Mouse (Mus musculus): ENCODE measurements around the gene Flywch1. TPM values are rescaled to one million over a fixed set of nuclear protein-coding genes. Genes with fewer than 3 reads are reported as not detected.

Flywch1 gene
- total RNA-seq (2021) = 10 to 100 TPM; 33.5 to 34.0 TPM
- long read RNA-seq, experiment 1, partial matches to known transcripts = 4 of 14 reads
- long read RNA-seq, experiment 1, other reads (novel, unspliced or antisense) = 10 of 14 reads
- long read RNA-seq, experiment 2, partial matches to known transcripts = 13 of 39 reads
- long read RNA-seq, experiment 2, other reads (novel, unspliced or antisense) = 25 of 39 reads

DNA sequence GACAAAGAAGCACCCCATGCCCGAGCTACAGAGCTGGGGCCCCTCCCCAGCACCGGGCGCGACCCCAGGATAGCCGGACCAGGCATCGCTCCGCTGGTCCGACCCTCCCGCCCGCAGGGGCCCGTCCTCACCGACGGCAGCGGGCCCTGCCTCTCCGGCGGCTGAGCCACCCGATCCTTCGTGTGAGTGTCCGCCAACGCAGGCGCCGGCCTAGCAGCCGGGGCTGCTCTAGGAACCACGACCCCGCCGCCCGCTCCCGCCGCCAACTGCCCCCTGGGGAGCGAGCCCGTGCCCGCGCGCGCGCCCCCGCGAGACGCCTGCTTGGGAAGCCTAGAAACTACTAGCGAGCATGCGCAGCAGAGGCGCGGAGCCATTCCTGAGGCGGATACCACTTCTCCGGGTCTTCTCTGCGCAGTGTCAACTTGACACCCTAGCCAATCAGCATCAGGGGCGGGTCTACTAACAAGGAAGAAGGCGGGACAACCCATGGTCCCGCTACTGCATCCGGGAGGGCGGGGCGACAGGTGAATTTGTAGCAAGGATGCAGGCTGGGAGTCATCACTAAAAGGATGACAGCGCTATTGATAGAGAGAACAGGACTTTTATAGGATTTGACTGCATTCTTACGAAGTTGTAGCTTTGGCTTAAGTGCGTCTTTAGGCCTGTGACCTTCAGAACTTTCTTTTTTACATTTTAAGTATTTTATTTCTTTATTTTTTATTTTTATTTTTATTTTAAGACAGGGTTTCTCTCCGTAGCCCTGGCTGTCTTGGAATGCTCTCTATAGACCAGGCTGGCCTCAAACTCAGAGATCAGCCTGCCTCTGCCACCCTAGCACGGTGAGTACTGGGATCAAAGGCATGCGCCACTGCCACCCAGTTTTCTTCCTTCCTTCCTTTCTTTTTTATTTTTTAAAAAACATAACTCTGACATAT is at the start of gene Flywch1:
Gene Flywch1 (minus strand): TSS at position 319 of the 935 bp plus-strand sequence.
- DNase-seq = peak; percentile 97

DNA sequence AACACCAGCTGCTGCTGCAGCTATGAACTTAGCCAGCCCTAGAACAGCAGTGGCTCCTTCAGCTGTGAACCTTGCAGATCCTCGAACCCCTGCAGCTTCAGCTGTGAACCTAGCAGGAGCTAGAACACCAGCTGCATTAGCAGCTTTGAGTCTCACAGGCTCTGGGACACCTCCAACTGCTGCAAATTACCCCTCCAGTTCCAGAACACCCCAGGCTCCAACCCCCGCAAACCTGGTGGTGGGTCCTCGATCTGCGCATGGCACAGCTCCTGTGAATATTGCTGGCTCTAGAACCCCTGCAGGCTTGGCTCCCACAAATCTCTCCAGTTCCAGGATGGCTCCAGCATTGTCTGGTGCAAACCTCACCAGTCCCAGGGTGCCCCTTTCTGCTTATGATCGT is 49.3 kb upstream of the Flywch1 start:
- DNase-seq = no peak

DNA sequence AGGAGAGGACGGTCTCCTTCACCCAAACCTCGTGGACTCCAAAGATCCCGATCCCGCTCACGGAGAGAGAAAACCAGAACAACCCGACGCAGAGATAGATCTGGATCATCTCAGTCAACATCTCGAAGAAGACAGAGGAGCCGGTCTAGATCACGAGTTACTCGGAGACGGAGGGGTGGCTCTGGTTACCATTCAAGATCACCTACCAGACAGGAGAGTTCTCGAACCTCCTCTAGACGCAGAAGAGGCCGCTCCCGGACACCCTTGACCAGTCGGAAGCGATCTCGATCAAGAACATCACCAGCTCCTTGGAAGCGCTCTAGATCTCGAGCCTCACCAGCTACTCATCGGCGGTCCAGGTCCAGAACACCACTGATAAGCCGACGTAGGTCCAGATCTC is 47.8 kb upstream of the Flywch1 start:
- no peak for DNase-seq

DNA sequence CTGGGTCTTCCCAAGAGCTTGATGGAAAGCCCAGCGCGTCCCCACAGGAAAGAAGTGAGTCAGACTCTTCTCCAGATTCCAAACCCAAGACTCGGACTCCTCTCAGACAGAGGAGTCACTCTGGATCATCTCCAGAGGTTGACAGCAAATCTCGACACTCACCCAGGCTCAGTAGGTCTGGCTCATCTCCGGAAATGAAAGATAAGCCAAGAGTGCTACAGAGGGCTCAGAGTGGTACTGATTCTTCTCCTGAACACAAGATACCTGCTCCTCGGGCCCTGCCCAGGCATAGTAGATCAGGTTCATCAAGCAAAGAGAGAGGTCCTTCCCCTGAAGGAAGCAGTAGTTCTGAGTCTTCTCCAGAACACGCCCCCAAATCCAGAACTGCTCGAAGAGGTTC is 47.2 kb upstream of the Flywch1 start:
- no peak for DNase-seq

DNA sequence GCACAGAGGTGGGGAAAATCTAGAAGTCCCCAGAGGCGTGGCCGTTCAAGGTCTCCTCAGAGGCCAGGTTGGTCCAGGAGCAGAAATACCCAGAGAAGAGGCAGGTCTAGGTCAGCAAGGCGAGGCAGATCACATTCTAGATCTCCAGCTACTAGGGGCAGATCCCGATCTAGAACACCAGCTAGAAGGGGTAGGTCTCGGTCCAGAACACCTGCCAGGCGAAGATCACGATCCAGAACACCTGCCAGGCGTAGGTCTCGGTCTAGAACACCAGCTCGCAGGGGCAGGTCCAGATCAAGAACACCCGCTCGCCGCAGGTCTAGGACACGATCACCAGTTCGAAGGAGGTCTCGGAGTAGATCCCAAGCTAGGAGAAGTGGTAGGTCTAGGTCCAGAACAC is 44.2 kb upstream of the Flywch1 start:
- no peak for DNase-seq

DNA sequence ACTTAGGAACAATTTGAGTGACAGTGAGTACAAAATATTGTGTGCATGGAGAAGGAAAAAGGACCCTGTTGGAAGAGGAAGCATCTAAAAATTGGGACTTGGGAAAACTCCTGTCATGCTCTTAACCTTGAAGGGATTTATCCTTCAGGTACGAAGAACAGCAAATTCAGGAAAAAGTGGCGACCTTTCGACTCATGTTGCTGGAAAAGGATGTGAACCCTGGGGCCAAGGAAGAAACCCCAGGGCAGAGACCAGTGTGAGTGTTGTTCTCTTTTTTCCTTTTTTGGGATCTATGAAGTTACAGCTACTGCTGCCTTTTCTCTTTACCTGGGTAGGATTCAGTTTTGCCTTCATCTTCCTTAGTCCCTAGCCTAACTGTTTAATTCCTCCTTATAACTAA is 36.5 kb upstream of the Flywch1 start:
- DNase-seq = no peak

DNA sequence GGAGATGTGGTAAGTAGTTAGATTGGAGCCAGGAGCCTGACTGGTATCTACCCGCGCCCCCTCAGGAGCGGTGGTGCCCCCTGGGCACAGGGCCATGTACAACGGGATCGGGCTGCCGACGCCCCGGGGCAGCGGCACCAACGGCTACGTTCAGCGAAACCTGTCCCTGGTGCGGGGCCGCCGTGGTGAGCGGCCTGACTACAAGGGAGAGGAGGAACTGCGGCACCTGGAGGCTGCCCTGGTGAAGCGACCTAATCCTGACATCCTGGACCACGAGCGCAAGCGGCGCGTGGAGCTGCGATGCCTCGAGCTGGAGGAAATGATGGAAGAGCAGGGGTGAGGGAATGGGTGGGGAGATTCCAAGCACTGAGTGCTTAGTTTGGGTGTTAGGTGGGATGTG is 35.5 kb upstream of the Flywch1 start:
- DNase-seq = no peak

DNA sequence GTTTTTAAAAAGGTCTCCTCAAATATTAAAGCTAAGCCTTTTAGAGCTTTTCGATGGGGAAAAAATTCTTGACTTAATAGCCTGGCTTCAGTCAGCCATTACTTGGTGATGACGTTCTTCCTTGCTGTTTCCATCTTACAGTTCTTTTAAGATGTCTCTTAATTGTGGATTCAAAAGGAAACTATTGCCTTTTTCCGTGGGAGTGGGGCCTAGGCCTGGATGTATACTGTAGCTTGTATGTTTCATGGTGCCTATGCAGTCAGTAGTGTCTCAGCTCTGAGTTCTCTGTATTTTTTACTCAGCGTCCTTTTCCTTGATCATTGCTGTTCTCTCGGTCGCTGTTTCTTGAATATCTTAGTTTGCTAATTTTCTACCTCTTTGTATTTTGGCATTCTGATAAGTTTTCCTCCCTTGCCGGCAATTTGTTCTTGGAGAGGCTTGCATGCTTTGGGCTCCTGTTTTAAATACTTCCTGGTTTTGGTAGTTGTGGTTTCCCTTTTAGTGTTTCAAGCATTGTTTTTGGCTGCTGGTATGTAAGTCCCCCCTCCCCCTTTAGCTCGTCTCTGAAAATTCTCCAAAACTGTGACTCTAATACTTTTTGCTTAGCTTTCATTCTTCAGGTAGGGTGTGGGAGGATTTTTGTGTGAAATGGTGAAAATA is 33.2 kb upstream of the Flywch1 start:
- no peak for DNase-seq

DNA sequence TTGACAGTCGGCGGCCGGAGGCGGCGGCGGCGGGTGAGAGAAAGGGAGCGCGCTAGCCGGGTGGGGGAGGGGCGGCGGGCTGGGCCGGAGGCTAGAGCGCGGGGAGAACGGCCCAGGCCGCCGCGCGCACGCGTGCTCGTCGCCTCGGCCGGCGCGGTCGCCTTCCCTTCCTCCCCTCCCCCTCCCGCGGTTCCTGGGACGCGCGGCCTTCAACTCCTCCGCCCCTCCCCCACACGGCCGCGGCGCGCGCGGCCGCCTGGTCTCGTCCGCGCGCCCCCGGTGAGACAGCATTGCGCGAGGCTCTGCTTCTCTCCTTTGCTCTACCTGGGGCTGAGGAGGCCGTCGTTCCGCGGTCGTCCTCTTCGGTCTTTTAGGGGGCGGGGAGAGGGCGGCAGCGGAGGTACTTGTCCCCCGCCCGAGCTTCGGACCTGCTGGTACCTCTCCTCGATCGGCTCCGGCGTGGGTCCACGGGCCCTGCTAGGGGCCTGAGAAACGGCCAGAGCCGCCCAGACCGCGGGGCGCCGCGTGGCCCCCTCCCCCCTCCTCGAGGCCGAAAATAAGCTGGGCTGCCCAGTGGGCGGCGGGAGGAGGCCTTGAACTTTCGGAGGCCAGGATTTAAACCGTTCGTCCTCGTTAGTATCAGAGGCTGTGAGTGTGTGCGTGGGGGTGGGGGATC is 32.1 kb upstream of the Flywch1 start:
- DNase-seq = peak; percentile 56

DNA sequence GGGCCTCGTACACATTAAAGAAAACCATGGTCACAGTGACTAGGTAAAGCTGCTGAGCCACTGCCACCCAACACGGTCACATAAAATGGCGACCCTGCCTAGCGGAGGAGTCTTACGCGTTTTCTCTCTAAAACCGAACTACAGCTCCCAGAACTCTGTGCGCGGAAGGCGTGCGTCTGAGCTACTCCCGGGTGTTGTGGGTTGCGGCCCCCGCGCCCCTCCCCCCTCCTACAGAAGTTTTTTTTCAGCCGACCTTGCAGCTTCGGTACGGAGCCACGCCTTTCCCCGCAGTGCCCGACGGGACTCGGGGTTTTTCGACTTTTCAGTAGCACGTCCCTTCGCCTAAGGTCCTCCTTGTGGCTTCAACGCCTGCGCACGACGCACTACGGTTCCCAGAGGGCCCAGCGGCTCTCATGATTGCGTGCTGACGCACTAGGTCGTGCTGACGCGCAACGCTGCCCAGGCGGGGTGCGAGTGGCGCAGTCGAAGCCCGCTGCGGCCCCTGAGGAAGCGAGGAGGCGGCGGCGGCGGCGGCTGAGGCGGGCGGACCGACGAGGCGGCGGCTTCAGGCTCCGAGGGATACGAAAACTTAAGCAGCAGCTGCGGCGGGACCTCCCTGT is 31.5 kb upstream of the Flywch1 start:
- peak; percentile 99 for DNase-seq

DNA sequence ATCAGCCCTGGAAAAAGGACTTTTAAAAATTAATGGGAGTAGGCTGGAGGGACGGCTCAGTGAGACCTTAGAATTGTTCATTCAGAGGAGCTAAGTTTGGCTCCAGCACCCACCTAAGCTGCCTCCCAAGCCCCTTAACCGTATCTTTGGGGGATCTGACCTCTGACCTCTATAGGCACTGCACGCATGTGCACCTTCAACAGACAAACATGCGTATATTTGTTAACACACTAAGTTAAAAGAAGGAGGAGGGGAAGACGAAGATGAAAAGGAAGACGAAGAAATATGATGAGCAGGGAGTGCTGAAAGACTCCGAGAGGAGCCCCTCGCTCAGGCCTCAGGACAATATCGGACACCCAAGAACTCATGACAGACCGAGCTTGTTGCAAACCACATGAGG is 30.2 kb upstream of the Flywch1 start:
- no peak for DNase-seq

DNA sequence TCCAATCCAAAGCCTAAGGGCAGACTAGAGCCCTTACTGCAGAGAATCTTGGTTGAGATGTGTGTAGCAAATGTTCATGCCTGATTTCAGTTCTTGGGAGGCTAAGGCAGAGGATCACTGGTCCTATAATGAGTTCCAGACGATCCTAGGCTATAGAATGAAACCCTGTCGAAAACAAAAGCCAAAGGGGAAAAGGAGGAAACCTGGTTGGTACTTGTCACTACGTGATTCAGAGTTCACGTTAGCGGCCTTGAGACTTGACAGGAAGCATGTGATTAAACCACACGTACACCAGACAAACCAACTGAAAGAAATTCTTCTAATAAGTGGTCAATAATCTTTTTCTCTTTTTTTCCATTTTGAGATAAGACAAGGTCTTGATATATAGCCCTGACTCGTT is 25.9 kb upstream of the Flywch1 start:
- DNase-seq = no peak

DNA sequence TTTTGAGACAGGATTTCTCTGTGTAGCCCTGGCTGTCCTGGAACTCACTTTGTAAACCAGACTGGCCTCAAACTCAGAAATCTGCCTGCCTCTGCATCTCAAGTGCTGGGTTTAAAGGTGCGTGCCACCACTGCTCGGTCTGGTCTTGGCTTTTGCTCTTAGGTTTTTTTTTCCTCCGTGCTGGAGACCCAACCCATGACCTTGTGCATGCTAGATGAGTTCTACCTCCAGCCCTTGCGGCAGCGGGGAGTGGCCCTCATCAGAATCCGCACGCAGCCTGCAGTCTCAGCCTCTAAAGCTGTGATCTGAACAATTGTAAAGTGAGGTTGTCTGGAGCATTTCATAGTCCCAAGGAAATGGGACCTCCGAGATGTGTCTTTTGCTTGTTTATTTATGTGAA is 23.9 kb upstream of the Flywch1 start:
- no peak for DNase-seq

DNA sequence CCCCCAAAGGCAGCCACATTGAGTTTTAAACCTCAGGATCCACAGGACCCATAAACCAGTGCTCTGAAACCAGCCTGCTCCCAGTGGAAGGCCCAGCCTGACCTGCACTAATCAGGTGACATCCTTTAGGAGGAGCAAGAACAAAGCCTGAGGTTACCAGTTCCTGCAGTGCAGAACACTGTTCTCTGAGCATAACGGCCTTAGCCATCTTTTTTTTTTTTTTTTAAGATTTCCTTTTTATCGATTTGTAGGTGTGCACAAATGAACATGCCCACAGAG is 19.6 kb upstream of the Flywch1 start:
- DNase-seq = no peak

DNA sequence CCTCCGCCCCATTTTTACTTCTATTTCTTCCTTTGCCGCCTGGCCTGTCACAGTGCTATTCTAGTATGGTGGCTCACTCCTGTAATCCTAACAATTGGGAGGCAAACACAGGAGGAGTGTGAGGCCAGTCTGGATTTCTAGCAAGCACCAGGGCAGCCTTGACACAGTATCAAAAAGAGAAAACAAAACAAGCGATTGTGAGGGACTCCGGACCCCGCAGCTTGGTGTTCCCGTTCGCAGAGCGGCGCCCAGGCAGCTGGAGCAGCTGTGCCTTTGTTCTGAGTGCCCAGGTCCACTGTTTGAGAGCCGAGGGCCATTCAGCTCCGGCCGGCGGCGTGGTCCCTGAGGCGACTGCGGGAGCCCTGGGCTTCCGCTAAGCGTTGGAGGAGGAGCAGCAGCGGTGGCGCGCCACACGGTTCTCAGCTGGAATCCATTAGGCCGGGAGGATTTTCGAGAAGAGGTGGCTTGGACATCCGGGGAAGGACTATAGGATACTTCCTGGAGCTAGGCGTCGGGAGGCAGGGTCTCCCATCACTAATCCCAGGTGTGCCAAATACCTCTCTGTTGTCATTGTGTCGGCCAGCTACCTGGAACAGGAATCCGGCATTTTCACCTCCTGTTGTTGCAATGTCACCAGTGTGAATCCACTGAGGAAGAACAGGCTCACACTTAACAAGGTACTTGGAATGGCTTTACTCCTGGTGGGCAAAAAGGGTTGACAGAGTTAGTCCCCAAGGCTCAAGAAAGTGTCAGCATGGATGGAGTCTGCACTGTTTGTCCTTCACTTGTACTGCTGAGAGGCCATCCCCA is 19.1 kb upstream of the Flywch1 start, which contains the start of gene Srrm2:
Gene Srrm2 (plus strand): TSS at position 264 of the 810 bp plus-strand sequence.
- peak; percentile 34 for DNase-seq

DNA sequence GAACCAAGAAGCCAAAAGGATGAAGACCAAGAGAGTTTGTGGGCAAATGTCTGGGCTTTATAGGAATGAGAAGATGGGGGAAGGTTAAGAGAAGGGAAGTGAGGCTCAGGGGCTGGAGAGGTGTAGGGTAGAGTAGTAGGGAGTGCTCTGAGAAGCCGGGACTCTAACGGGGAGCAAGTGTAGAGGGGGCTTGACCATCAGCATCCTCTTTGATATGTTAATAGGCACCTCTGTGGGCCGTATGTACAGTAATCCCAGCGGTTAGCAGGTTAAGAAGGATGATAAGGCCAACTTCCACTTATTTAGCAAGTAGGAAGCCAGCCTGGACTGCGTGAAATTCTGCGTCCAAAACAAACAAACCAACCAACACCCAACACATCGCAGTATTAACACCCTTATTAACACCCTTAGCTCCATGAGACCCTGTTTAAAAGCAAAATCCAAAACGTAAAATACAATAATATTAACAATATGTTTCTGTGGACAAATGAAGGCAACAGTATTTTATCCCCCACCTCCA is 18.4 kb upstream of the Flywch1 start:
- no peak for DNase-seq

DNA sequence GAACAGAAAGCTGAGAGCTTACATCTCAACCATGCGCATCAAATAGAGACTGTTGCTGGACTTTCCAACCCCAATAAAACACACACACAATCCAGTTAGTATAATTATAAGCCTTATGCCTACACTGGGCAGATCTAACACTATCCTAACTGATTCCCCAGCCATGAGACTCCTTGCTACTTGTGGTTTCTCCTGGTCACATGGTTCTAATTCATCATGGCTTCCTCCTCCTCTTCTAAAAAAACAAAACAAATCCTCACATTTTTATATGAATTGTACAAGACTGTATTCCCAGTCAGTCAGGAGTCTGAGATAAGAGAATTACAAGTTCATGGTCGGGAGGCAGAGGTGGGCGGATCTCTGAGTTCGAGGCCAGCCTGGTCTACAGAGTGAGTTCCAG is 17.6 kb upstream of the Flywch1 start:
- DNase-seq = no peak

DNA sequence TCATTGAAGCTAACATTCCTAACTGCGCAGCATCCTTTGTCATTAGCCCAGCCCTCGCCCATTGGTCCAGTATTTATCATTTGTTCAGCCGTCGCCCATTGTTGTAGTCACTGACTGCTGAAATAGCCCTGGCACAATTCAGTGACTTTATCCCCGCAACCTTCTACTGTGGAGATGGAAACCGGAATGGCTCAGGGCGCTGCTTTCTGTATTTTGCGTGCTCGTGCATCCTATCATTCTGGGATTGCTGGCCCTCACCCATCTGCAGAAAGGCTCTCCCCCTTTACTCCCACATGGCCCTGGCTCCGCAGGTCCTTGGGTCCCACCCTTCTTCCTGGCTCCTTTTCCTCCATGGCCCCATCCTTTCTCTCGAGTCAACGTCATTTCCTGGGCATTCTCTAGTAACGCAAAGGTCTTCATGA is 15.1 kb upstream of the Flywch1 start:
- DNase-seq = no peak

DNA sequence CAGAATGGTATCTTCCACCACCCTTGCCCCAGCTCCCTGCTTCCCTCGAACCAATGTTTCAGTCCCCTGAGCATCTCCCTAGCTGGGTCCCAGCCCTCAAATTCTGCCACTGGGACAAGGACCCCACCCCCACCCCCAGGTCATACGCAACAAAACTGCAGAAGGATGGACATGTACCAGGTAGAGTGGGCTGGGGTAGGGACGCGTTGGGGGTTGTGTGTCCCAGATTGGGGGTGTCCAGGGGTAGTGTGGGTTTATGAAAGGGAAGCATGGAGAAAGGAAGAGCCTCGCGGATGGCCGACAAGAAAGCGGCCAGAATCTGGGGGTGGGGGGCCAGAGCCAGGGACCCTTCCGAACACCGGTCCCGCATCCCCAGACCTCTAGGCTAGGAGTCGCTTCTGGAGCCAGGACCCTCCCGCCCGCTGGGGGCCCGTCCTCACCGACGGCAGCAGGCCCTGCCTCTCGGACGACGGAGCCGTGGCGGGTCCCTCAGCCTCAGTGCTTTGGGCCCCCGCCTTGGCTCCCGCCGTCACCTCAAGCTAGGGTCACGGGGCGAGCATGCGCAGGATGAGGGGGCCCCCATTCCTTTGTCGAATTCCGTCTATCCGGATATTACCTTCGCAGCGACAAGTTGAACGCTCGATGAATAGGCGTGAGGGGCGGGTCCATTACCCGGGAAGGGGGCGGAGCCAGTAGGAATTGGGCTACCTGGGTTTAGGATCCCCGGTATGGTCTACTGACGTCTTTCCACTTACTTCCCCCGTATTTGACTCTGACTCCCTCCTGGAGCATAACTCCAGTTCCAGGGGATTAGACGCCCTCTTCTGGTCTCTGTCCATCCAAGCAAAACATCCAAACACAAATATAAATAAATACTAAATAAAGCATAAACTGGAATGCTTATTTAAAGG is 14.4 kb upstream of the Flywch1 start, which contains the start of gene Flywch2:
Gene Flywch2 (minus strand): TSS at position 521 of the 911 bp plus-strand sequence.
- DNase-seq = peak; percentile 40

DNA sequence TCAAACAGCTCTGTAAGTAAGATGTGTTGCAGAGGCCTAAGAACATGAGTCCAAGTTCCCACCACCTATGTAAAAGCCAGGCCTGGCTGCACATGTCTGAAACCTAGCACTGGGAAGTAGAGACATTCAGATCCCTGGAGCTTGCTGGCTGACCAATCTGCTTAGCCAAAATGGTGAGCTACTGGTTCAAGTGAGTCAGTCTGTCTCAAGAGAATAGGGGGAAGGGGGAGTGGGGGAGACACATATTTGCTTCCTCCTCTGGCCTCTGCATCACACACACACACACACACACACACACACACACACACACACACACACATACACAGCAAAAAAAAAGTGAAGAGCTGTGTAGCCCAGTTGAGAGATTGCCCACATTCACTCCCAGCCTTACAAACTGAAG is 11.9 kb upstream of the Flywch1 start:
- no peak for DNase-seq
